Mouse (Mus musculus) kidney, adult 2 months (tissue): ENCODE data around the gene Hsd11b1.

Experiments used
- CTCF ChIP-seq: fragments of 200-500 bp; conservative IDR thresholded peaks from 2 replicates; pipeline ENCODE4 v1.5.1; 2011; ENCODE audit warnings: low read depth, mild to moderate bottlenecking, control low read depth, low read length, moderate library complexity, mixed read lengths; ENCODE audit not compliant: insufficient read depth, insufficient read length
- POLR2A ChIP-seq: fragments of 200-500 bp; IDR thresholded peaks from one replicate; pipeline ENCODE4 v1.6.1; 2011; ENCODE audit warnings: low read depth, low read length, control low read depth

- TF ChIP-seq CTCF, result no peak
- TF ChIP-seq POLR2A, result no peak
Measured at GRCm38 (mm10) chr1:193301216-193302092, 37.6 kb upstream of the Hsd11b1 start.
